Mouse (Mus musculus): Measurements from ENCODE around the gene Akap6.

The Akap6 gene

DNA sequence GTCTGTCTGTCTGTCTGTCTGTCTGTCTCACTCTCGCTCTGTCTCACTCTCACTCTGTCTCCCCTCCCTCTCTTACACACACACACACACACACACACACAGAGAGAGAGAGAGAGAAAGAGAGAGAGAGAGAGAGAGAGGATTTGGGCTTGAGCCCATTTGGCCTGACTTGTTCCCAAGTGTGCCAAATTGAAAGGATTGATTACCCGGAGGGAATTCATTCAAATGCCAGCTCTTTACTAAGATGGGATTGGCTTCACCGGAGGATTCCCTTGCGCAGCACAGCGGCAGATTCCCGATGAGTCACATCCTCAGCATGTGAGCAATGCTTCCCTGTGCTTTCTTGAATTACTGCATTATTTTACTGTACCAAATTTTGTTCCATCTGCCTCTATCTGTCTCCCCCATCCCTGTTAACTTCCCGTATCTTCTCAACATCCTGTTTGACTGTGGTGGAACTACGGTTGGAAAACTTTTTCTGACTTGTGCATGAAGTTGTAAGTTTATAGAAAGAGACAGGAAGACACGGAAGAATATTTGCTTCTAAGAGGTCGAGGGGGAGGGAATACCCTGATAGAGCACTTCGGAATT, 447.4 kb downstream of the Akap6 start:
- no peak for DNase-seq (ENCODE audit: low spot score)

GRCm38 (mm10) chr12:53147696-53148095, 448.5 kb downstream of the Akap6 start:
- no peak for DNase-seq (ENCODE audit: low spot score)

DNA sequence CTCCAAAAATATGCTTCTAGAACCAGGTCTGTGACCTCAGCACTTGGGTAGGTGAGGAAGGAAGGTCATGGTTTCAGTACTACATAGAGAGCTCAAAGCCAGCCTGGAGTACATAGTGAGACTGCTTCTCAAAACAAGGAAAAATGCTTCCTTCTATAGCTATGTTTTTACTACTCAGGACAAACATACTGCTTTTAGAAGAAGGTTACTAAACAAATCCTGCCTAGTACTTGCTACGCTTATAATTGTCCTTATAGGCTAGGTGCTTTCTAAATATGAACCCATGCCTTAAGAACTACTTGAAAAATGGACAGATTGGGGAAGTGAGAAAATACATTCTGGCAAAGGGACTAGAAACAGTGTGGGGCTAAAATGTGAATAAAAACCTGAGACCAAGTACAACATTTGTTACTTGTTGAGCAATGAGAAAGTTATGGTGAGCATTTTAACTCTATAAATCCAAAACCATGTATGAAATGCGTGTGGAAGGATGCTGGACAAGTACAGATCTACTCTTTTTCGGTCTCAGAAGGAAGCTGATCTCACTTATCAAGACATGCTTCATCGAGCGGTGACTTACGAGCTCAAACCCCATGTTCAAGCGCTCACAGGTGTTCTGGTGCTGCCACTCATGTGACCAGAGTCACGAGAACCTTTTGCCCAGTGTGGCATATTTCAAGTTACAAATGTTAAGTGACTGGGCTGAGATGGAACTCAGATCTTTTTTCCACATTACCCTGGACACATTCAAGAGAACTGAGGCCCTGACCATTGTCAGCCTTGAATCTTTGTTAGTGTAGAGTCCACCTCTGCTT, 469.2 kb downstream of the Akap6 start:
- no peak for DNase-seq (ENCODE audit: low spot score)

GRCm38 (mm10) chr12:53191435-53191834, 492.3 kb downstream of the Akap6 start:
- DNase-seq (ENCODE audit: low spot score) = no peak

DNA sequence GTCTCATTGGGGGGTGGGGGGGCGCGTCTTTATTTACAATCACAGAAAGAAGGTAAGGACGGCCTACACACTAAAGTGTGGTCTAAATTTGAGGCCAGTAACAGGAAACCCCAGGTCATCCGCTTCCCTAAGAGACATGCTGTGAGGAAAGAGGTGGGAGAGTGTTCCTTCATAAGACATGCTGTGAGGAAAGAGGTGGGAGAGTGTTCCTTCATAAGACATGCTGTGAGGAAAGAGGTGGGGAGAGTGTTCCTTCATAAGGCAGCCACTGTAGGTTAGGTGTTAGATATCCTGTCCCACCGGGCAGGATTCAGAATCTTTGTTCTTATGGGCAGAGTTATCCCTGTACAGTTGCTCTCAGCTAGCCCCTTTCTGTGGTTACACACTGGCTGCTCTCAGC, 494.5 kb downstream of the Akap6 start:
- no peak for DNase-seq (ENCODE audit: low spot score)
